Mouse (Mus musculus) lung, adult 18-20 months (tissue): ENCODE results near the gene B4galt4.
"Not testable (repeated sequence)": the region's sequence is repeated elsewhere in the genome, so short reads cannot be mapped to it uniquely, and the experiment has no call there.

Experiments
- DNase-seq, 2 experiments: peaks; one replicate each; pipeline ENCODE4 v3.0.0; 2022; ENCODE audit warnings: mixed read lengths in 2 of 2

The B4galt4 gene

DNA sequence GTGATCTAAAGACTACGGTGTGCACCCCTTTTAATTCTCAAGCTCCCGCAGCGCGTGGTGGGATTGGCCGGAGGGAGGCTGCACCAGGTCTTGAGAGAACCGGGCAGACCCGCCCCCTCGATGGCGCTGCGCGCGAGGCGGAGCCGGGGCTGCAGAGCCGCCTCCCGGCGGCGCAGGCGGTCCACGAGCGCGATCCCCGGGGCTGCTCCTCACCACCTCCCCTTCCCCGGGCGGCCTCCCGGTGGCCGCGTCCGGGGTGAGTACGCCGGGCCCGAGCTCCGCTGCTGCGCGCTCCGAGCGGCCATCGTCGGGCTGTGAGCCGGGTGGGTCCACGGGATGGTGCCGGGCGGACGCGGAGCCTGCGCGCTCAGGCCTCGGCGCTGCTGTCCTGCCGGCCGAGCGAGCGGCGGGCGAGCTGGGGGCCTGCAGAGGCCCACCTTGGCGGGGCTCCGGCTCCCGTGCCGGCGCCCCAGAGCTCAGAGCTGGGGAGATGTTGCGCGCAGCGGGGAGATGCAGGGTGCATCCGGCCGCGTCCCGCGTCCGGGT is at the start of gene B4galt4:
Gene B4galt4 (plus strand): TSS at position 152 of the 546 bp plus-strand sequence.
- DNase-seq, result peak; percentile 84 to 91

DNA sequence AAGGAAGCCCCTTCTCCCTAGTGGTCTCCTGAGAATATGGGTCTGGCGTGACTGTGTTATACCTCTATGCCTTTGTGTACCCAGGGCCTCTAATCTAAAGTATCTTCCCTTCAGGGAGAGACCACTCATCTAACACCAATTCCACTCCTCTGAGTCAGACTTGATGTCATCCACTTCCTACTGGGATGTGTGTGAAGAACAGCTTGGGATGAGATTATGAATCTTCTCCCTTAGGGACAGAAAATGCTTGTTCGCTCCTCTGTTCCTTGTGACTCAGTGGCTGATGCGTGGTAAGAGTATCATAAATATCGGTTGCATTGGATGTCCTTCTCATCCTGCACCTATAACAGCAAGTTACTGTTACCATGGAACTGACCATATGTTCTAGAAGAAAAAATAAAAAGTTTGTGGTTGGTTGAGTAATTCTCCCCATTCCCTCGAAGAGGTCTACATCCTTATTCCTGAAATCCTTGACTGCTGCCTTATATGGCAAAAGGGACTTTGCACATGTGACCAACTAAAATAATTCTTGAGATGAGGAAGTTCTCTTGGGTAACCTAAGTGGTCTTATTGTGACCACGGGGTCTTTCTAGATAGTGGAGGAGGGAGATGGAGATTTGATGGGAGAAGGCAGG is 47.0 kb upstream of the B4galt4 start:
- DNase-seq, result no peak

DNA sequence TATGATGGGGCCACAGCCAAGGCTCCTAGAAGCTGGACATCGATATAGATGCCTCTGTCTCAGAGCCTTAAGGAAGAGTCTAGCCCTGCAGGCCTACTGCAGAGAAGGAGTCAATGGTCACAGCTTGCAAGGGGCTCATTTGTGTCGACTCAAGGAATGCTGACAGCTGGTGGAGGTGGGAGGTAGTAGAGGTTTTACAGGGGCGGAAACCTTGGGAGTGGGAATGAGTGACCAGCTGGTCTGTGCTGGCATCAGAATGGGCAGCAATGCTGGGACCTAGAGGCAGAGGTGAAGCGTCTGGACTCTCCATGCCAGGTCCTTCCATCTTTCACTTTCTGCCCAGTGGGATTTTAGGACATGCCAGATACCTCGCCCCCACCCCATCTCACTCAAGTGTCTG is 46.5 kb upstream of the B4galt4 start:
- no peak for DNase-seq

DNA sequence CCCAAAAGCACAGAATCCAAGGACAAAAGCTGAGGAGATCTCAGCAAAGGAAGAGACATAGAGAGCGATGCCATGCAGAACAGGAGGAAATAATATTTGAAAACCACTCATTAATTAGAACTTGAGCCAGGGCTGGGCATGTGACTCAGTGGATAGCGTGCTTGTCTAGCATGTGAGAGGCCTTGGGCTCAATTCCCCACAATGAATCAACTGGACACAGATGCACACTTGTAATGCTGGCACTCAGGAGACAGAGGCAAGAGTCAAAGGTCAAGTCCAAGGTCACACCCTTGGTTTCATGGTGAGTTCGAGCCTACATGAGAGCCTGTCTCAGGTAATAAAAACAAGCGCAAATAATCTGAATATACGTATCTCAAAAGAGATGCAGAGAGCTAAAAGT is 44.5 kb upstream of the B4galt4 start:
- peak in 1 of 2 experiments; percentile 3 for DNase-seq

DNA sequence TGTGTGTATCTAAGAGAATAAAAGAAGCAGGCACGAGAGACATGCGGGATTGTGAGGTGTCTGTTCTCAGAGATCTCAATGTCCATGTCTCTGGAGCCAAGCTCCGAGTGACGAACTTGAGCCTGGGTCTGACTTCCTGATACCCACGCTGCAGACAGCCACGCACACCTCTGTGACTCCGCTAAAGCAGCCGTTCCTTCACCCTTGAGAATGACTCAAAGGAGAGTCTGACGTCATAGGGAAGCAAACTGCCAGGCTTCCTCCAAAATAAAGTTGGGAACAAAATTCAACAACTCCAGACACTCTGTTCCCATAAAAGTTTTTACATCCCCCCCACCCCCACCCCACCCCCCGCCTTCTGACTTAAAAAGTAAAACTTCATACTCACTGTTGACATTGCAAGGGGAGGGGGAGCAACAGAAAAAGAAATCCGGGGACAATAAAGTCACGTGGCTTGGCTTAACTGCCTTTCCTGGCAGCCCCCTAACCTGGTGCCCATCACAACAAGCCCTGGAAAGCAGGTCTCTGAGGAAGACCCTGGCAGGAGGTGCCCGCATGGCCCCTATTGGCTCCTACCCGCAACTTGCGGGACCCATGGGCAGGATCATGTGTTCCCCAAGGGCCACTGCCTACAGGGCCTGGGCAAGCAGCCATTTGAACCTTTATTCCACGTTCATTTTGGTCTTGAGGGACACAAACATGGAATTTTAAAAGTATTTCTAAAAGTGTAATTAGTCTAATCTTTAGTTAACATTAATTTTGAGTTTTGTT is 41.5 kb upstream of the B4galt4 start:
- peak; percentile 14 to 58 for DNase-seq

DNA sequence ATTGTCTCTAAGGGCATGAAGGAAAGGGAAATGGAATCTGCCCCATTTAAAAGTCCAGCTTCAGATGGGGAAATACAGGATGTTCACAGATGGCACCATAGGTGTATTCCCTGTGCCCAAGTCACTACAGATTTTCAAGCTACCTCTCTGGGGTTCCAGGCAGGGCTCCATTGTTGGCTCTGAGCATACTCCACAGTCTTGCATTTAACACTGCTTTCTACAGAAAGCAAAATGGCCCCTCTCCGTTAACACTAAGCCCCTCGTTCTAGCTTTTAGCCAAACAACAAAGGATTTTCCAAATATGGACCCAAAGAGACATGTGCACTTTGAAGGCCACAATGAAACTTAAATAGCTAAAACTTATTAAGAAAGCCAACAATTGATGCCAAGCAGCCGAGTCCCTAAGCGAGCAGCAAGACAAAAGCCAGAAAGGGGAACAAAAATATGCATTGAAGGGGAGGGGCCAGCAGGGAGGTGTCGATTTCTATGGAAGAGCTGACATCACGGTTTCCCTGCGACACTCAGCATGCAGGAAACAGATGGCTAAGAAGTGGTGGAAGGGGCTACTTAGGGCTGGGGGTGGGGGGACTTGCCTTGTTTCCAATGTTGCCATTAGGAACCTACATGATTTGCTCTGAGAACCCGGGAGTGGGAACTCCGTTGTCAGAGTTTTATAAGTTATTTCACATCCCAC is 40.4 kb upstream of the B4galt4 start:
- DNase-seq, result peak in 1 of 2 experiments; percentile 7

DNA sequence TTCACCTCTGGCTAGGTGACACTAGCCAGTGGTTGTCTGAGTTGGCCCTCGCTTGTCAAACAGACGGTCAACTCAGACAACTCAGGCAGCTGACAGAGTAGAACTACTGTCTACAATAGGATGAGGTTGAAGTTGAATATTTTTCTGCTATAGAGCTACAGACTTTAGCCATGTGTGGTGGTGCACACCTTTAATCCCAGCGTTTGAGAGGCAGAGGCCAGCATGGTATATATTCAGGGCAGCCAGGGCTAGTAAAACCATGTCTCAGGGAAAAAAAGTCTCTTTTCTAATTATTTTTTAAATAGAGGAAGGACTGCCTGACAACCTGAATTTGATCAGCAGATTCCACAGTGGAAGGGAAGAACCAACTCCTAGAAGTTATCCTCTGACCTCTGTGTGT is 39.7 kb upstream of the B4galt4 start:
- DNase-seq, result no peak

DNA sequence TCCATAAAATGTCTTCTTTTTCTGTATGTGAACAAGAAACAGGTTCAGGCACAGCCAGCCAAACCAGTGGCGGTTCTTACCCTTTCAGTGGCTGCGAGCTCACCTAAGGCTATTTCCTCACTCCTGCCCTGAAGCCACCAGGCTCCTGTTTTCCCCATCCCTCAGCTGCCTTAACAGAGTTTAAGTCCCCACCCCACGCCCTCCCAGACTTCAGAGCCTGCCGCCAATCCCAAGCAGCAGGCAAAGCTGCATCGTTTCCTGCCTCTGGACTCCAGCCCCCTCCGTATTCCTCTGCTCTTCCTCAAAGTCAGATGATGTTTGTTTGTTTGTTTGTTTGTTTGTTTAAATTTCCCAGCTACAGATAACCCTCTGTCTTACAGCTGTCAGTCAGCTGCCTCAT is 38.6 kb upstream of the B4galt4 start:
- DNase-seq, result peak in 1 of 2 experiments; percentile 2

DNA sequence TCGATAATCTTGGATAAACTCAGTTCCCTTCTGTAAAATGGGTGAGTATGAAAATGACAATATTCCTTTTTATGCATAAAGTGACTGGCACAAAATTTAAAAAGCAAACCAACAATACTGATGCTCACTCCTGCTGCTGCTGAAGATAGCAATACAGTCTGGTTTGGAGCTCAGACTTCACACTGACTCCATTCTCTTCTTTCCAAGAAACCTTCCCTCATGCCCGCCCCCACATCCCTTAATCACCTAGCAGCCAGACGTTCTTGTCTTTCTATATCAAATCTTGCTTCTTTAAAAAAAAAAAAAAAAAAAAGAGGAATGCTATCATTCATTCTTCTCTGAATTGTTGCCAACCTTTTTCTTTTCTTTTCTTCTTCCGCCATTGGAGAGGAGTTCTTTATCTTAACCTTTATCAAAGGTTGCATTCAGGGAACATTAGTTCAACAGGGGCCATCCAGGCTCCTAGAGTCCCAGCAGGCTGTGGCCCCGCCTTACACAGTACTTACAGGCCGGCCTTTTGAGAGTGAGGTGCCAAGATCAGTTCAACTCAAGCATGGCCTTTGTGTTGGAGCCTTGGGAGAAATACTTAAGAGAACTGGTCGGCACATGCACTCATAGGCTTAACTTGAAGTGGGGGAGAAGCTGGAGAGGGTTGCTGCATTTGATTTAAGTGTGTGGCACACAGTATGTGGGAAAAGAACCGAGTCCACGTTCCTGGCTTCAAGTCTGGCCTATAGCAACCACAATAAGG is 36.4 kb upstream of the B4galt4 start:
- peak; percentile 78 to 88 for DNase-seq

DNA sequence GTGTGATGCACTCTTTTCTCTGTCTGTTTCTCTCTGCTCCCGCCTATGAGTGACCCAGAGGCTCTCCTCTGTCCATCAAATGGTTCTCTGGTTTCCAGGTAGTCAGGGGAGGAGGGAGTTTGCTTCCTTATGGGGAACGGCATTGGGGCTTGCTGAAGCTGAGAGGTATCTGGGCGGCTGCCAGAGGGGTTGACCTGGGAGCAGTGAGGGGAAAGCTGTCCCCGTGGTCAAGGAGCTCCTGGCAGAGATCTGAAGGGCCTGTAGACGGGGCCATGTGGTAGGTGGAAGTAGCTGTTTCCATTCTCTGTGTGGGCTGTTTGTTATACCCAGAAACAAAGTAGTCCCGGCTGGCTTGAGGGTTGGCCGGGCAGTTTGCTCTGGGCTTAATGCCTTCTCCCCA is 35.3 kb upstream of the B4galt4 start:
- DNase-seq, result peak; percentile 90 to 94

DNA sequence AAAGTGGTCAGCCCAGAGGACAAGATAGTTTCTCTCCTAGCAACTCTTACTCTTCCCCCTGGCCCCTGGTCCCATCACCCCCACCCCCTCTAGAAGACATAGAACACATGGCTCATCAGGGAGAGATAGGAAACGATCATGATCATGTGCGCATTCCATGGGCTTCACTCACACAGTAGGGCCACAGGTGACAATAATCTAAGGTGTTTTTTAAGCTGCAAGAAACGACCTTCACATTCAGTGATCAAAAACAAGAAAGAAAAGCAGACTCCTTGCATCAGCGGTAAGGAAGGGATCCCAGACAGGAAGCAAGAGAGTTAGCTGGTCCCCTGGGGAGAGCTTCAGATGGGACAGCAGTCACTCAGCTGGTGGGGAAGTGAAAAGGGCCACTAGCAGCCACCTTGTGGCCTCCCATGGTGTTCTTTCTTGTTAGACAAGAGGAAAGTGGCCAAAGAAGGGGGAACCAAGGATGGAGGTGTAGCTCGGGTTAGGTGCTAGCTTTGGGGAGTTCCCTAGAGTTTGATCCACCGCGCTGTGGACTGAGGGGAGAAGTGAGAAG is 33.0 kb upstream of the B4galt4 start:
- no peak for DNase-seq

DNA sequence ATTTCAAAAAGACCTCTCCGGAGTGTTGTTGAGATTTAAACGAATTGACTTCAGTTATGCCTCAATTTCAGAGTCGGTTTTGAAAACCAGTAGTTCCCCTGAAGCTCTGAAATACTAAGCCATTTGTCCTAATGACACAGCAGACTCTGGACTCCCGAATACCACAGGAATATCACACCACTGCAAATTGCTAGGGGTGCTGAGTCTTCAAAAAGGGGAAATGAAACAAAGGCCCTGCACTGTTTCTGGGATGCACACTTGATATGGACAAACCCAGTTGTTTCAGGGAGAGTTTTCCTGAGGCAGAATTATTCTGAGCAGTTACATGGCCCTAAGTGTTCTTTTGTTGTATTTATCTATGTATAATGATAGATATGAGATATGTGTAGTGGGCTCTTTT is 30.8 kb upstream of the B4galt4 start:
- DNase-seq, result no peak

DNA sequence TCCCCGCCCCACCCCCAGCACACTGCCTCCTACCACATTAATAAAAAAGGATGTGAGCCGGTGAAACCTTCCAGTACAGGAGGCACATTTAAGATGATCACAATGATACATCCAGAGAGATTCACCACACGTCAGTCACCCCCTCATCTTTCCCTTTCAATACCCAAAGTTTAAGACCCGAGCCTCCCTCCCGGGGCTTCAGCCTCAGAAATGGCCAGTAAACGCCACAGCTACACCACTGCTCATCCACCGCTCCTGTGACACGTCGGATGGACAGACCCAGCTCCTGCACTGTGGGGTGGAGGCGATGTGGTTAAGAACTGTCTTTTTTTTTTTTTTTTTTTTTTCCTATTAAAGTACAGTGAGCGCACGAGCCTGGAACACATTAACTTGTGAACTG is 30.0 kb upstream of the B4galt4 start:
- no peak for DNase-seq

DNA sequence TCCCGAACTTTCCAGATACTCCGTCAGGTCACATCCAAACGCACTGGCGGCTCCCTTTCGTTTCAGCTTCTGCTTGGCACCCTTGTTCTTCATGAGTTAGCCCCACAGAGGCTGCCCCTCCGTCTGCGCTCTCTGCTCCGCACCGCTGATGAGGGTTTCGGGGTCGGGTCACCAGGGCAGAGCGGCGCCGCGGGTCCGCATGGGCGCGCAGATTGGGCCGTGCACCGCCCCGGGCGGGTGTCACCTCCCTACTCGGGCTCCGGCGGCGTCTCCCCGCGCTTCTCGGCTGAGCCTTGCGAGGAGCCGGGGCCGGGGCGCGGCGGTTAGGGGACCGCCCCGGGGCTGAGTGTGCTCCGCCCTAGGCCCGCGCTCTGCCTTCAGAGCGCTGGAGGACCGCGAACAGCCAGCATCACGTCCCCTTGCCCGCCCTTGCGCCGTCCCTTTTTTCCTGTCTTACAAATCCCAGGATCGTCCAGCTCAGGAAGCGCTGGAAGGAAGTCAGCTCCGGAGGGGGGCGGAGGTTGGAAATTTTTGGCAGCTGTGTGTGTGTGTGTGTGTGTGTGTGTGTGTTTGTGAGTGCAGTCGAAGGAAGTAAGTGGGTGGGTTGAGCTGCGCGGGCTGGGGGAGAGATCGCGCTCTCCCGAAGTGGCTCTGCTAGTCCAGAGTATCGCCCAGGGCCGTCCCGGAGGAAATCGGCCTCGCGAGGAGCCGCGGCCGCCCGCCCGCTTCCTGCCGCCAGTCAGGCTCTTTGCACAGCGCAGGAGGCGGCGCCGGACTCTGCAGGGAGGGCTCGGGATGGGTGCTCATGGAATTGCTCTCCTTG is 29.3 kb upstream of the B4galt4 start, which contains the start of gene Arhgap31:
Gene Arhgap31 (minus strand): TSS at position 694 of the 823 bp plus-strand sequence.
- DNase-seq, result peak; percentile 90 to 93

DNA sequence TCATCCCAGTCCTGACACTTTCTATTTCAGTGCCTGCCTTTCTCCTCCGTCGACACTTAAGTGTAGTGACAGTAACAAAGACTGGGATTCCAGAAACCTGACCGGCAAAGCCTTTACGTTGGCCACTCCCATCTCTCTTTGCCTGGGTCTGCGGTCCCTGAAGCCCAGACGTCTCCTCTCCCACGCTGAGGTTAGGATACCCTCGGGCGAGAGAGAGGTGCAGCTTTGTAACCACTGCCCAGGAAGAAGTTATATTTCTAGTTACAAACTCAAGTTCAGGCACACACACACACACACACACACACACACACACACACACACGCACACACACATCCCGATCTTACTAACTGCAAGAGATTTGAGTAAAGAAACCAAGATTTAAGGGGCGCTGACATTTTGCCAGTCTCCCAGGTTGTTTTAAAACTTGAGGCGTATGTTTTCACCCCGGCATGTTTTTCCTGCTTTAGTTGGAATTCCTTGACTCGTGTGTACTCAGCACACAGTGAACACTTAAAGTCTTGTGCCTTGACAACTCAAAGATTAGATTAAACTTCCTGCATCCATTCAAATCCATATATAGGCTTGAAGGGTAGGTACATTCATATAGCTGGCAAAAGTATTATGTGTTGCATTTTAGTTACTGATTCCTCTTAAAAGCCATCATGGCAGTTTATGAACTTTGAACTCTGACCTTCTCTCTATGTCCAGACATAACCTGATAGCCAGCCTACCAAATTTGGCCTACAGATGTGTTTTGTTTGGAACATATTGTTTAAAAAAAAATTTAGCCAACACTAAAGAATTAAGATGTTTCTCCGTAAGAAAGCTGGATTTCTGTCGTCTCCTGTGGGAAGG is 28.4 kb upstream of the B4galt4 start:
- no peak for DNase-seq

DNA sequence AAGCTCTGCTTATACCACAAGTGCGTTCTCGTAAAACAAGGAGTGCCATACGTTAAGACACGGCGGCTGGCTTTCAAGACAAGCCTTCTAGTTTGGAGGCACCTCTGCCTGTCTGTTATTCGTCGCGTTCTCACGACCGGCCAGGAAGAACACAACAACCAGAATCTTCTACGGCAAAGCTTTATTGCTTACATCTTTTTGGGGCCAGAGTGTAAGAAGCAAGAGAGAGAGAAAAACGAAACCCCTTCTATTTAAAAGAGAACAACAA is 27.9 kb upstream of the B4galt4 start:
- not testable (repeated sequence) for DNase-seq

DNA sequence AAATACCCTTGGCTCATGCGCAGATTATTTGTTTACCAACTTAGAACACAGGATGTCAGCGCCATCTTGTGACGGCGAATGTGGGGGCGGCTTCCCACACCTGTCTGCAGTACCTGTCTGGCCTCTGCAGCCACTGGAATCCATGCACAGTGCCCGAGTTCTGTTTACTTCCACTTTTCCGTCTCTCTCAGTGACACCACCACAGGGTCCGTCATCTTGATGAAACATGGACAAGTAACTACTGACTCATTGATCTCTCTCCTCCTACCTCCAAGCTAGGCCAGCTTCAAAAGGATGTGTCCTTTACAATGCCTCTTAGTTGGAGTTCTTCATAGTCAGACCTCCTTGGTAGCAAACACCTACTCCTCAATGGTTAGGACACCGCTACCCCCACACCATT is 20.7 kb upstream of the B4galt4 start:
- DNase-seq, result no peak

DNA sequence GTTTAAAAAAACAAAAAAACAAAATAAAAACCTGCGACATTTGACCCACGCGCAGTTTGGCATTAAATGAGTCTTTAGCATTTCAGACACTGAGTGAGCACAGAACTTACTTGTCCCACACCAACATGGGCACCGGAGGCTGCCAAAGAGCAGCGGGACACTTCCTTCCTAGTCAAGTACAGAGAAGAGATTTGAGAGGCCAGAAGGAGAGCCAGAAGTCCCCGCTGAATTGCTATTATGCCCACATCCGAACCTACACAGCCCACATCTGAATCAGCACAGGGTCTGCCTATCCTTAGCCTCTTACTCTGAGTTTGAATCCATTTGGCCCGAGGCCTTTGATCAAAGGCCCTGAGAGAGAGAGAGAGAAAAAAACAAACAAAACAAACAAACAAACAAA is 17.8 kb upstream of the B4galt4 start:
- DNase-seq, result no peak

DNA sequence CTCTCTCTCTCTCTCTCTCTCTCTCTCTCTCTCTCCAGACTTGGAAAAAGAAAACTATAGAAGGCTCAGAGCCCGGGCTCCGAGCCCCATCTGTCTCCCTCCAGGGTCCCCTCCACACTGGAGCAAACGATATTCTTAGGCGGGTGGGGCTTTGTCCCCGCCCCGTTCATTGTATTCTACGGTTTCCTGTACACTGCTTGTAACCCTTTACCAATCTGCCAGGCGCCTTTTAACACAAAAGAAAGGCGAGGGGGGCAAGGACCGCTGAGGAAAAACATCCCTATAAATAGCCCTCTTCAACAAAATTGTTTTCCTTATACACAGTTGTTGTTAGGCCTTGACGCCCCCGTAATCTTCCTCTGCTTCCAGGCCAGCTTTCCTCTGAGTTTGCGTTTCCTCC is 17.1 kb upstream of the B4galt4 start:
- peak; percentile 46 to 56 for DNase-seq

DNA sequence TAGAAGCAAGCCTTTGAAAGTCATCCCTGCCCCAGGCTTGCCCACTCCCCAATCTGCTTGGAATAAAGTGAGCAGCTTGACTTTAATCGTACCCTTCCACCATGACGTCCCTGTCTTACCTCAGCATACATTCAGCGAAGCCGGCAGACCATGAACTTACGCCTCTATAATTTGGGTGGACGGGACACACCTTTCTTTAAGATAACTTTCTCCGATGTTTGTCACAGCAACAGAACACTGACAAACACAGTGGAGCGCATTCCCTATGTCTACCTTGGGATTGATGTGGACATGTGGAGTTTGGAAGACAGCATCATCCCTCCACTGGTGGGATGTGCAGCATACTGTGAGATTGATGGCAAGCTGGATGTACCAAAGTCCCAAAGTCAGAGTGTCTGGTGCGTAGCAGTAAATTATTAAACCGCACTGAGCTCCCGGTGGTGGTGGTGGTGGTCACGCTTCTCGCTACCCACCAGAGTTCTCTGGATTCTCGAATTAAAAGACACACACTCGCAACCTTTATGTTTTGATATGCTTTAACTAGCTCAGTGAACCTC is 13.4 kb upstream of the B4galt4 start:
- DNase-seq, result no peak
